Mouse (Mus musculus): Measurements from ENCODE around the gene Mtx1.

The Mtx1 gene

GRCm38 (mm10) chr3:89226900-89227299 lies at the start of gene Mtx1:
Gene Mtx1, minus strand, starts transcription at chr3:89227088.
- DNase-seq (ENCODE audit: low spot score): no peak

- no peak for DNase-seq (ENCODE audit: low spot score)
Observed at GRCm38 (mm10) chr3:89276061-89276460, 49.2 kb upstream of the Mtx1 start.

GRCm38 (mm10) chr3:89271760-89272159 lies 44.9 kb upstream of the Mtx1 start:
- DNase-seq (ENCODE audit: low spot score): peak; percentile 55

GRCm38 (mm10) chr3:89270891-89271290 lies 44.0 kb upstream of the Mtx1 start:
- peak; percentile 65 for DNase-seq (ENCODE audit: low spot score)

GRCm38 (mm10) chr3:89270051-89270755 lies 43.3 kb upstream of the Mtx1 start, which contains the start of gene Slc50a1:
Gene Slc50a1, minus strand, starts transcription at chr3:89270570.
- peak; percentile 90 for DNase-seq (ENCODE audit: low spot score)

- DNase-seq (ENCODE audit: low spot score): no peak
Observed at GRCm38 (mm10) chr3:89268916-89269315, 42.0 kb upstream of the Mtx1 start.

GRCm38 (mm10) chr3:89266439-89266893 lies 39.6 kb upstream of the Mtx1 start:
- peak; percentile 78 for DNase-seq (ENCODE audit: low spot score)

- no peak for DNase-seq (ENCODE audit: low spot score)
Observed at GRCm38 (mm10) chr3:89262417-89262816, 35.5 kb upstream of the Mtx1 start.

- no peak for DNase-seq (ENCODE audit: low spot score)
Observed at GRCm38 (mm10) chr3:89260211-89260610, 33.3 kb upstream of the Mtx1 start.

- DNase-seq (ENCODE audit: low spot score): no peak
Observed at GRCm38 (mm10) chr3:89259076-89259475, 32.2 kb upstream of the Mtx1 start, which contains the start of gene Dpm3. Gene Dpm3, plus strand, starts transcription at chr3:89259358.

- no peak for DNase-seq (ENCODE audit: low spot score)
Observed at GRCm38 (mm10) chr3:89256177-89256576, 29.3 kb upstream of the Mtx1 start.

GRCm38 (mm10) chr3:89254994-89255393 lies 28.1 kb upstream of the Mtx1 start:
- no peak for DNase-seq (ENCODE audit: low spot score)

GRCm38 (mm10) chr3:89251365-89251895 lies 24.5 kb upstream of the Mtx1 start:
- DNase-seq (ENCODE audit: low spot score): no peak

GRCm38 (mm10) chr3:89250435-89251040 lies 23.6 kb upstream of the Mtx1 start:
- peak; percentile 65 for DNase-seq (ENCODE audit: low spot score)

GRCm38 (mm10) chr3:89247466-89247865 lies 20.6 kb upstream of the Mtx1 start:
- DNase-seq (ENCODE audit: low spot score): no peak

GRCm38 (mm10) chr3:89246261-89247100 lies 19.6 kb upstream of the Mtx1 start, which contains the start of gene Trim46:
Gene Trim46, minus strand, starts transcription at chr3:89246309.
- peak; percentile 90 for DNase-seq (ENCODE audit: low spot score)

- no peak for DNase-seq (ENCODE audit: low spot score)
Observed at GRCm38 (mm10) chr3:89245688-89246171, 18.8 kb upstream of the Mtx1 start, which contains the start of gene Krtcap2. Gene Krtcap2, plus strand, starts transcription at chr3:89245966.

GRCm38 (mm10) chr3:89244982-89245687 lies 18.2 kb upstream of the Mtx1 start:
- no peak for DNase-seq (ENCODE audit: low spot score)

- DNase-seq (ENCODE audit: low spot score): no peak
Observed at GRCm38 (mm10) chr3:89244158-89244981, 17.5 kb upstream of the Mtx1 start.

- no peak for DNase-seq (ENCODE audit: low spot score)
Observed at GRCm38 (mm10) chr3:89243609-89244008, 16.7 kb upstream of the Mtx1 start.

Measured in testis, postnatal 10 days (tissue).